Mouse (Mus musculus) testis, adult 2 months (tissue): ENCODE measurements around the gene Ubb.

Experiments used
- CTCF ChIP-seq: fragments of 200-500 bp; IDR thresholded peaks from 2 replicates; pipeline ENCODE4 v1.5.1; 2012; ENCODE audit warnings: low read depth, mild to moderate bottlenecking, inconsistent platforms, low read length, moderate library complexity; ENCODE audit not compliant: control insufficient read depth, insufficient read depth, insufficient replicate concordance
- POLR2A ChIP-seq: fragments of 200-500 bp; IDR thresholded peaks from 2 replicates; pipeline ENCODE4 v1.6.1; 2012; ENCODE audit warnings: low read depth, mild to moderate bottlenecking, inconsistent platforms, low read length, moderate library complexity; ENCODE audit not compliant: control insufficient read depth

DNA sequence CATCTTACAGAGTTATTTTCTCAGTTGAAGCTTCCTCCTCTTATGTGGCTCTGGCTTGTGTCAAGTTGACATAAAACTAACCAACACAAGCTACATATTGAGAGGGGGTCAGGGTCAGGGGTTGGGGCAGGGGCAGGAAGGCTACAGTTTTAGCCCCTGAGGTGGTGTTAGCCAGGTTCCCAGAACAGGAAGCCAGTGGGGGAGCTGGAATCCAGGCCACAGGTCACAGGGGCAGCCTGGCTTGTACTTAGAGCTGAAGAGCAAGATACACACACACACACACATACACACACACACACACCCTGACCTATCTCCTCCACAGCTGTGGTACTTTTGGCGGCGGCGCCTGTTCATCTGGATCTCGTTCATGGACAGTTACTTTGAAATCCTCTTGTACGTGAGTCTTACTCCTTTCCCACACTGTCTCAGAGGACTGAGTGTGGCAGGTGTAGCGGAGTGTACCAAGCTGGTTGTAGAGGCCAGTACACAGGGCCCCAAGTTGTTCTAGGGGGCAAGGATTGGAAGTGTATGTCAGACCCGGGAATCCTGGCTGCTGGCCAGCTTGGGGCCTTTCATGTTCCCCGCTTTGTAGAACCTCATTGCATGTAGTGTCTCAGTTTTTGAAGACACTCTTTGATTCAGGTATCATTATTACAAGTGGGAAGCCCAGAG lies 41.1 kb downstream of the Ubb start:
- TF ChIP-seq CTCF (no peak), POLR2A (no peak)
